Mouse (Mus musculus) brain, embryonic 18.5 days (tissue): ENCODE measurements around the gene Pakap.

Source experiments
- DNase-seq: peaks from one replicate; pipeline ENCODE4 v3.0.0-alpha.2; 2012; ENCODE audit warnings: low read depth, low spot score

The Pakap gene

GRCm38 (mm10) chr4:57625306-57625705 is 57.3 kb downstream of the Pakap start:
- DNase-seq, result no peak

GRCm38 (mm10) chr4:57625756-57626155 is 57.8 kb downstream of the Pakap start:
- no peak for DNase-seq

GRCm38 (mm10) chr4:57626921-57627320 is 58.9 kb downstream of the Pakap start:
- DNase-seq, result no peak

- no peak for DNase-seq
Measured at GRCm38 (mm10) chr4:57632386-57632785, 64.4 kb downstream of the Pakap start.

GRCm38 (mm10) chr4:57633052-57633451 is 65.1 kb downstream of the Pakap start:
- DNase-seq, result no peak

GRCm38 (mm10) chr4:57634956-57635355 is 67.0 kb downstream of the Pakap start:
- no peak for DNase-seq

GRCm38 (mm10) chr4:57636782-57637482 is 69.0 kb downstream of the Pakap start:
- no peak for DNase-seq

- DNase-seq, result no peak
Measured at GRCm38 (mm10) chr4:57637636-57638386, 69.8 kb downstream of the Pakap start.

- DNase-seq, result no peak
Measured at GRCm38 (mm10) chr4:57638941-57639340, 71.0 kb downstream of the Pakap start.

- no peak for DNase-seq
Measured at GRCm38 (mm10) chr4:57640222-57640621, 72.2 kb downstream of the Pakap start.

GRCm38 (mm10) chr4:57640971-57641370 is 73.0 kb downstream of the Pakap start:
- no peak for DNase-seq

- DNase-seq, result no peak
Measured at GRCm38 (mm10) chr4:57650994-57651393, 83.0 kb downstream of the Pakap start.

- DNase-seq, result no peak
Measured at GRCm38 (mm10) chr4:57651547-57651946, 83.6 kb downstream of the Pakap start.

- DNase-seq, result no peak
Measured at GRCm38 (mm10) chr4:57652185-57652904, 84.4 kb downstream of the Pakap start.

GRCm38 (mm10) chr4:57655966-57656365 is 88.0 kb downstream of the Pakap start:
- no peak for DNase-seq

- no peak for DNase-seq
Measured at GRCm38 (mm10) chr4:57656388-57656787, 88.4 kb downstream of the Pakap start.

GRCm38 (mm10) chr4:57656861-57657260 is 88.9 kb downstream of the Pakap start:
- DNase-seq, result no peak

GRCm38 (mm10) chr4:57660470-57660869 is 92.5 kb downstream of the Pakap start:
- DNase-seq, result no peak

- DNase-seq, result no peak
Measured at GRCm38 (mm10) chr4:57666101-57666500, 98.1 kb downstream of the Pakap start.

GRCm38 (mm10) chr4:57670813-57671469 is 103.0 kb downstream of the Pakap start:
- DNase-seq, result no peak

- DNase-seq, result no peak
Measured at GRCm38 (mm10) chr4:57672541-57672940, 104.6 kb downstream of the Pakap start.
